Mouse (Mus musculus) neural tube, embryonic 11.5 days (tissue): ENCODE results near the gene Prkcg. TPM values are rescaled to one million over a fixed set of nuclear protein-coding genes. Genes with fewer than 3 reads are reported as not detected.
"Not testable (repeated sequence)": the region's sequence is repeated elsewhere in the genome, so short reads cannot be mapped to it uniquely, and the experiment has no call there.

Experiments
- ATAC-seq: fragments of 200-750 bp; cut with Nextera tagmentation; 2 replicates; pipeline ENCODE4 v1.8.0; 2017; ENCODE audit warnings: moderate number of reproducible peaks, mild to moderate bottlenecking, moderate TSS enrichment, moderate library complexity; ENCODE audit not compliant: insufficient read depth, low FRiP score, low TSS enrichment
- DNase-seq: peaks from one replicate; pipeline ENCODE4 v3.0.0-alpha.2; 2015; ENCODE audit warnings: low spot score
- H3K27ac ChIP-seq: fragments of 300-500 bp; sonication (generic); 2 replicates; pipeline ENCODE4 v1.5.1; 2014; ENCODE audit warnings: low read depth, mild to moderate bottlenecking, low read length
- H3K27me3 ChIP-seq: fragments of 300-500 bp; sonication (generic); 2 replicates; pipeline ENCODE4 v1.6.1; 2014; ENCODE audit warnings: mild to moderate bottlenecking, low read length, mixed read lengths; ENCODE audit not compliant: control insufficient read depth, insufficient read depth
- H3K36me3 ChIP-seq: fragments of 300-500 bp; sonication (generic); 2 replicates; pipeline ENCODE4 v1.6.1; 2014; ENCODE audit warnings: mild to moderate bottlenecking, low read length, moderate library complexity, mixed read lengths; ENCODE audit not compliant: control insufficient read depth, insufficient read depth
- H3K4me1 ChIP-seq: fragments of 300-500 bp; sonication (generic); 2 replicates; pipeline ENCODE4 v1.6.1; 2014; ENCODE audit warnings: low read length, mixed read lengths; ENCODE audit not compliant: control insufficient read depth, insufficient read depth
- H3K4me2 ChIP-seq: fragments of 300-500 bp; sonication (generic); 2 replicates; pipeline ENCODE4 v1.6.1; 2014; ENCODE audit warnings: low read depth, mild to moderate bottlenecking, moderate library complexity
- H3K4me3 ChIP-seq: fragments of 300-500 bp; sonication (generic); 2 replicates; pipeline ENCODE4 v1.5.1; 2014; ENCODE audit warnings: low read depth, low read length
- H3K9ac ChIP-seq: fragments of 300-500 bp; sonication (generic); 2 replicates; pipeline ENCODE4 v1.6.1; 2014; ENCODE audit warnings: mild to moderate bottlenecking, low read length
- H3K9me3 ChIP-seq: fragments of 300-500 bp; sonication (generic); 2 replicates; pipeline ENCODE4 v1.6.1; 2016; ENCODE audit warnings: low read length; ENCODE audit not compliant: control insufficient read depth
- WGBS: fragments of 180-500 bp; shearing (Covaris S2); extraction: QIAGEN DNeasy Blood & Tissue Kit; methylation state at CpG from one replicate; pipeline ENCODE4 v1.1.7; 2014; 5-methylcytosine and 5-hydroxymethylcytosine counted together
- polyA plus RNA-seq: library from polyadenylated mRNA; unstranded; fragments of >200 nt; fragmentation: Nextera tagmentation; extraction: Ambion mirVana; gene quantifications from 2 replicates; pipeline ENCODE4 v1.2.1, GENCODE M21; 2014

Prkcg gene
- polyA plus RNA-seq, 1 experiment from 2014 or later, result 0.77 TPM

DNA sequence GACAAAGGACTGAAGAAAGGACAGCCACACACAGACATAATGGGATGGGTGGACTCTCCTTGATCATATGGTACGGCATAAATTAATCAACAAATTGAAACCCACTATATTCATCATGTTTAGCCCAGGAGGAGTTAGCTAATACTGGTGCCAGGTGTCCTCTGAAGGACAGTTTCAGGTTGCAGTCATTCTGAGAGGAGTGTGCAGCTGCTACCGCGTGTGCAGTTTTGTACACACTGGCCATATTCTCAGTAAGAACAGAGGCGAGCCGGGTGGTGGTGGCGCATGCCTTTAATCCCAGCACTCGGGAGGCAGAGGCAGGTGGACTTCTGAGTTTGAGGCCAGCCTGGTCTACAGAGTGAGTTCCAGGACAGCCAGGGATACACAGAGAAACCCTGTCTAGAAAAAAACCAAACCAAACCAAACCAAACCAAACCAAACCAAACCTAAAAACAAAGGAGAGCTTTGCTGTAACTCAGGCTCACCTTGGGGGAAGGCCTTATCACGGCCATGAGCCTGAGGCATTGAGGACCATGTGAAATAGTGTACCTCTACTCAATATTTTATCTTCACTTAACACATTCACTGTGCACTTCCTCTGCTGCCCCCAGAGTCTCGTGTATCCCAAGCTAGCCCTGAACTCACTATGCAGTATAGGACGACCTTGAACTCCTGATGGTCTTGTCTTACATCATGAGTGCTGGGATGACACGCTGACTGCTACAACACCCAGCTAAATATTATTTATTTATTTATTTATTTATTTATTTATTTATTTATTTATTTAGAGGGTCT lies 5.7 kb upstream of the Prkcg start:
- H3K27ac ChIP-seq, result no peak overlapping the region
- no peak overlapping the region for H3K9ac ChIP-seq
- 85% methylated on average over 11 of the region's 11 CpGs for WGBS
- H3K36me3 ChIP-seq, result no peaks in the 10 kb centered on the region
- DNase-seq (no peak), ATAC-seq (no peak)
- no peak overlapping the region for H3K4me3 ChIP-seq
- no peak overlapping the region for H3K4me2 ChIP-seq
- H3K4me1 ChIP-seq, result no peaks in the 10 kb centered on the region
- H3K9me3 ChIP-seq, result no peaks in the 10 kb centered on the region
- no peaks in the 10 kb centered on the region for H3K27me3 ChIP-seq

DNA sequence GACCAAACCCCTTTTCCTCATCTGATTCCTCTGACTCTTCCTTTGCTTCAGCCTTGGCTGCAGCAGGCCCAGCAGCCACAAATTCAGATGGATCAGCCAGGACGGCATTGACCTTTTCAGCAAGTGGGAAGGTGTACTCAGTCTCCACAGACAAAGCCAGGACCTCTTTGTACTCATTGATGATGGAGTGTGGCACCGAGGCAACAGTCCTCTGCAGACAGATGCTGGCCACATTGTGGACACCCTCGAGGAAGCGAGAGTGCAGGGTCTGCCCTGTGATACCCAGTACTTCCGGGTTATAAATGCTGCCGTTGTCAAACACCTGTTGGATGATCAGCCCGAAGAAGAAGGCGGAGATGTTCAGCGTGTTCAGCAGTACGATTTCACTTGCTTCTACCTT lies 4.4 kb upstream of the Prkcg start:
- Histone ChIP-seq H3K27me3 (no peaks in the 10 kb centered on the region), H3K27ac (no peak overlapping the region), H3K9ac (no peak overlapping the region), H3K4me3 (no peak overlapping the region), H3K9me3 (no peaks in the 10 kb centered on the region), H3K4me1 (0 out of 2 replicates have a peak, but pooled peaks cover 3% of the 10 kb centered on the region), H3K4me2 (no peak overlapping the region), H3K36me3 (no peaks in the 10 kb centered on the region)
- ATAC-seq, result no peak
- WGBS, result 89% methylated on average over 10 of the region's 10 CpGs
- DNase-seq, result no peak

DNA sequence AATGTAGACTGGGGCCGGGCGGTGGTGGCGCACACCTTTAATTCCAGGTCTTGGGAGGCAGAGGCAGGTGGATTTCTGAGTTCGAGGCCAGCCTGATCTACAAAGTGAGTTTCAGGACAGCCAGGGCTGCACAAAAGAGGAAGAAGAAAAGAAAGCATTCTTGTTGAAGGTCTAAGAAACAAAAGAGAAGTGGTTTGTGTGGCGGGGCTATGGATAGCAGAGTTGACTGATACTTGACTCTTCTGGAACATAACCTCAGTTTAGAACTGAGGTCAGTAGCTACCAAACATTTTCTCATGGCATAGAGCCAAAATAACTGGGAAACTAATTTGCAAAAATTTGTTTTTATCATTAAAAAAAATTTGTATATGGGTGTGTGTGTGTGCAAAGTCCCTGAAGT lies 2.9 kb upstream of the Prkcg start:
- H3K27me3 ChIP-seq, result no peaks in the 10 kb centered on the region
- H3K36me3 ChIP-seq, result no peaks in the 10 kb centered on the region
- 0 out of 2 replicates have a peak, but pooled peaks cover 5% of the 10 kb centered on the region for H3K4me1 ChIP-seq
- H3K4me3 ChIP-seq, result no peak overlapping the region
- H3K27ac ChIP-seq, result no peak overlapping the region
- ATAC-seq, result no peak
- no peak for DNase-seq
- H3K9ac ChIP-seq, result no peak overlapping the region
- H3K4me2 ChIP-seq, result no peak overlapping the region
- H3K9me3 ChIP-seq, result no peaks in the 10 kb centered on the region
- WGBS, result 95% methylated on average over 5 of the region's 5 CpGs

DNA sequence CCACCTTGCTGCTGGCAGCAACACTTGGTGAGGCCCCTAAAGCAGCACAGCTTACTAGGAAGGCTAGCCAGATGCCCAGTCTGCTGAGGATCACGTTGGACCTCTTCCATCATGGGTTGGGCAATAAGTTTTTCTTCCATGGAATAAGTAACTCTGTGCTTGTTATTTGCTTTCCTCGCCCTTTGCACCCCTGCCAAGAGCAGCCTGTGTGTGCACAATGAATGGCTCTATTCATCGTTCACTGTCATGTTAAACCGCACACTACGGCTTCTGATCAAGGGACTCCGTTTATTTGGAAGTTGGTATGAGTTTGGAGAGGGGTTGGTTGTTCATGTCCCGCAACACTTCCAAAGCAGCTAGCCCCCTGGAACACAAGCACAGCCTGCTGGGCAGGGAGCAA lies 1.8 kb upstream of the Prkcg start:
- H3K4me2 ChIP-seq, result no peak overlapping the region

DNA sequence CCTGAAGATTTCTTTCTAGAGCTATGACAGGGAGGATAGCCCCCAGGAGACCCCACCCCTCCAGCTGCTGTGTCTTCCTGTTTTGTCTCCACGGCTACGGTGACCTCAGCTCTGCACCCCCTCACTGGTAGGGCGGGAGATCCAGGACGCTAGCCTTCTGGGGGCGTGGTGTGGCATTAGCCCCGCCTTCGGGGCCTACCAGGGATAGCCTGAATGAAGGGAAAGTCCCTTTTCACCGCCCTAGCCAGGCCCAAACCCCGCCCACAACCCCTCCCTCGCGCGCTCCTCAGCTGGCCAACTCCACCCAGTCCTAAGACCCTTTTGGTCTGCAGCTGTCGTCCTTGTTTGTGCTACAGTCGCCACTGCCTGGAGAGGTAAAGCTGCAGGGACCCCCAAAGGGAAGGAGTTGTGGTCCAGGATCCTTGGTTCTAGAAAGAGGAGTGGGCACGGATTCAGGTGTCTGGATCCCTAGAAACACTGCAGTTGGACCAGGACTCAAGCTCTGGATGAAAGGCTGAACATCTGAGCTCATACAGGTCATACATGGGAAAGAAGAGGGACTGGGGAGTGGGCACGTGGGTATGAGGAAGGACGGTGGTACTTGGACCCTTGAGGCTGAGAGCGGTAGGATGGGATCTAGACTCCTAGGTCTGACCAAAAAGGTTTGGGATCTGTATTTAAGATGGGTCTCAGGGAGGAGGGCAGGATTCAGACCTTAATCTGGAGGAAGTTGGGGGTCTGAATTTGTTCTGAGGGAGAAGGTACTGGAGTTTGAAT lies 1.5 kb downstream of the Prkcg start:
- ATAC-seq (peak; percentile 94), DNase-seq (peak; percentile 97)
- WGBS, result under 1% methylated on average over 18 of the region's 18 CpGs
- H3K27ac ChIP-seq, result 0 out of 2 replicates have a peak overlapping the region, but pooled peaks have one; percentile 78
- H3K4me2 ChIP-seq, result peak overlapping the region; percentile 63
- H3K4me1 ChIP-seq, result 0 out of 2 replicates have a peak, but pooled peaks cover 7% of the 10 kb centered on the region
- no peaks in the 10 kb centered on the region for H3K9me3 ChIP-seq
- peak overlapping the region; percentile 74; the same call in 1 of the 2 replicates for H3K9ac ChIP-seq
- H3K4me3 ChIP-seq, result peak overlapping the region; percentile 40
- no peaks in the 10 kb centered on the region for H3K36me3 ChIP-seq
- H3K27me3 ChIP-seq, result no peaks in the 10 kb centered on the region

More for the DNA sequence above, 1.8 kb upstream of the Prkcg start:
- DNase-seq (no peak), ATAC-seq (no peak)
- H3K4me3 ChIP-seq, result no peak overlapping the region
- 62% methylated on average over 7 of the region's 7 CpGs for WGBS
- H3K9me3 ChIP-seq, result no peaks in the 10 kb centered on the region
- no peak overlapping the region for H3K9ac ChIP-seq
- H3K4me1 ChIP-seq, result 0 out of 2 replicates have a peak, but pooled peaks cover 7% of the 10 kb centered on the region
- no peaks in the 10 kb centered on the region for H3K27me3 ChIP-seq
- no peak overlapping the region for H3K27ac ChIP-seq
- H3K36me3 ChIP-seq, result no peaks in the 10 kb centered on the region

DNA sequence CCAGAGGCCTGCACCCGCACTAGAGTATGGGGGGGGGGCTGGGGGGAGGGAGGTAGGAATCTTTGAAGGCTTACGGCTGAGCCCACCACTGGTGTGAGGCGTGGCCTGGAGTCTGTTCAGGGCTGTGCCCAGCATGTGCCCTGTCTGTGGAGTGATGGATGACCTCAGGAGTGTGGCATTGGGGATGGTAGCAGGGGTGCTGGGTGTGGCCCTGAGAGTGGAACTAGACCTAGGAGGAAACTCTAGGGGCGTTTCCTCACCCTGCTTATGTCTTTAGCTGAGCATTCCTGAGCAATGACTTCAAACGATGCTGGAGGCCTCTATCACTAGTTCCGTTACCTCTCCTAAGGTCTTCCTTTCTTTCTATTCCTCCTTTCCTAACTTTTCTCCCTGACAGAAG lies 2.2 kb downstream of the Prkcg start:
- 19% methylated on average over 6 of the region's 6 CpGs for WGBS
- peak; percentile 42; the same call in 1 of the 2 replicates for ATAC-seq

DNA sequence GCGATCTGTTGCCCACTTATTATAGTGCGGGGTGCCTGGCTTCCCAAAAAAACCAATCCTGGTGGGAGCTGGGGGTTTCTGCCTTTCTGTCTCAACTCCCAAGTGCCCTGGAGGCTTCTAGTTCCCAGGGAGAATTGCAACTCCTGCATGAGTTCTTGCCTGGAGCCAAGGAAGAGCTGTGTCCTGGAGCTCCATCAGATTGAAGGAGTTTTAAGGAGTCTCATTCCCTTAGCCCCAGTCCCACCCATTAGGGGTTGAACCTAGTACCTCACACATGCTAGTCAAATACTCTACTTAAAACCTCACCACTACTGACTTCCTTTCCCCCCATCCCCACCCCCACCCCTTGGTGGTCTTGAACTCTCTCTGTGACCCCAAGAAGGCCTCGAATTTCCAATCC lies 2.8 kb downstream of the Prkcg start:
- H3K9ac ChIP-seq, result no peak overlapping the region
- H3K27me3 ChIP-seq, result no peaks in the 10 kb centered on the region
- no peak overlapping the region for H3K4me3 ChIP-seq
- WGBS, result 75% methylated on average over 3 of the region's 3 CpGs
- H3K9me3 ChIP-seq, result no peaks in the 10 kb centered on the region
- ATAC-seq (no peak), DNase-seq (no peak)
- H3K27ac ChIP-seq, result no peak overlapping the region
- 0 out of 2 replicates have a peak, but pooled peaks cover 7% of the 10 kb centered on the region for H3K4me1 ChIP-seq
- H3K36me3 ChIP-seq, result no peaks in the 10 kb centered on the region
- peak overlapping the region; percentile 63 for H3K4me2 ChIP-seq

More for the DNA sequence above, 2.2 kb downstream of the Prkcg start:
- H3K4me3 ChIP-seq, result peak overlapping the region; percentile 40
- H3K36me3 ChIP-seq, result no peaks in the 10 kb centered on the region
- no peaks in the 10 kb centered on the region for H3K27me3 ChIP-seq
- no peaks in the 10 kb centered on the region for H3K9me3 ChIP-seq
- H3K4me1 ChIP-seq, result 0 out of 2 replicates have a peak, but pooled peaks cover 7% of the 10 kb centered on the region
- H3K9ac ChIP-seq, result peak overlapping the region; percentile 22; the same call in 1 of the 2 replicates
- peak; percentile 27 for DNase-seq
- peak overlapping the region; percentile 63 for H3K4me2 ChIP-seq
- no peak overlapping the region for H3K27ac ChIP-seq

DNA sequence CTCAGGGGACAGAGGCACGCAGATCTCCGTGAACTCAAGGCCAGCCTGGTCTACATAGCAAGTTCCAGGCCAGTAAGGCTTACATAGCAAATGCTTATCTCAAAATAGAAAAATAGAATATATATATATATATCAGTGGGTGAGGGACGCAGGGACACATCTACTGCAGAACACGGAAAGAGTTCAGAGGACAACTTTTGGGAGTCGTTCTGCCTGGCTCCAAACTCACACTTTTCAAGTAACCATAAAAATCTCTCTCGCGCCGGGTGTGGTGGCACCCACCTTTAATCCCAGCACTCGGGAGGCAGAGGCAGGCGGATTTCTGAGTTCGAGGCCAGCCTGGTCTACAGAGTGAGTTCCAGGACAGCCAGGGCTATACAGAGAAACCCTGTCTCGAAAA lies 3.3 kb downstream of the Prkcg start:
- not testable (repeated sequence) for H3K9me3 ChIP-seq, H3K4me1 ChIP-seq, H3K27ac ChIP-seq, DNase-seq, H3K27me3 ChIP-seq, H3K9ac ChIP-seq, H3K4me3 ChIP-seq, H3K36me3 ChIP-seq, ATAC-seq
- H3K4me2 ChIP-seq, result peak overlapping the region; percentile 63; the same call in 1 of the 2 replicates
- WGBS, result 76% methylated on average over 11 of the region's 12 CpGs
